Mouse (Mus musculus) kidney, embryonic 15.5 days (tissue): ENCODE measurements around the gene Slc31a1. TPM values are rescaled to one million over a fixed set of nuclear protein-coding genes. Genes with fewer than 3 reads are reported as not detected.

Experiments used
- ATAC-seq: fragments of 200-750 bp; cut with Nextera tagmentation; replicated peaks from 2 replicates; pipeline ENCODE4 v1.8.0; 2017; ENCODE audit warnings: moderate TSS enrichment; ENCODE audit not compliant: low FRiP score
- H3K27ac ChIP-seq: fragments of 300-500 bp; sonication (generic); 2 replicates; pipeline ENCODE4 v1.5.1; 2015; ENCODE audit warnings: mild to moderate bottlenecking, inconsistent platforms
- H3K27me3 ChIP-seq: fragments of 300-500 bp; sonication (generic); 2 replicates; pipeline ENCODE4 v1.6.1; 2015; ENCODE audit warnings: inconsistent platforms
- H3K36me3 ChIP-seq: fragments of 300-500 bp; sonication (generic); 2 replicates; pipeline ENCODE4 v1.6.1; 2015; ENCODE audit warnings: inconsistent platforms
- H3K4me1 ChIP-seq: fragments of 300-500 bp; sonication (generic); 2 replicates; pipeline ENCODE4 v1.6.1; 2015; ENCODE audit warnings: inconsistent platforms
- H3K4me2 ChIP-seq: fragments of 300-500 bp; sonication (generic); 2 replicates; pipeline ENCODE4 v1.6.1; 2015; ENCODE audit warnings: moderate library complexity, mild to moderate bottlenecking, inconsistent platforms
- H3K4me3 ChIP-seq: fragments of 300-500 bp; sonication (generic); replicated peaks from 2 replicates; pipeline ENCODE4 v1.5.1; 2015; ENCODE audit warnings: mild to moderate bottlenecking, inconsistent platforms
- H3K9ac ChIP-seq: fragments of 300-500 bp; sonication (generic); 2 replicates; pipeline ENCODE4 v1.6.1; 2015; ENCODE audit warnings: mild to moderate bottlenecking, inconsistent platforms
- H3K9me3 ChIP-seq: fragments of 300-500 bp; sonication (generic); replicated peaks from 2 replicates; pipeline ENCODE4 v1.6.1; 2016; ENCODE audit warnings: inconsistent platforms
- WGBS: fragments of 180-500 bp; shearing (Covaris S2); methylation state at CpG from one replicate; pipeline ENCODE4 v1.1.7; 2015; ENCODE audit warnings: mixed read lengths; 5-methylcytosine and 5-hydroxymethylcytosine counted together
- polyA plus RNA-seq: library from polyadenylated mRNA; unstranded; fragments of >200 nt; fragmentation: Nextera tagmentation; extraction: Ambion mirVana; gene quantifications from 2 replicates; pipeline ENCODE4 v1.2.1, GENCODE M21; 2015

The Slc31a1 gene
- 50.9 and 53.9 TPM in 2 replicates for polyA plus RNA-seq

DNA sequence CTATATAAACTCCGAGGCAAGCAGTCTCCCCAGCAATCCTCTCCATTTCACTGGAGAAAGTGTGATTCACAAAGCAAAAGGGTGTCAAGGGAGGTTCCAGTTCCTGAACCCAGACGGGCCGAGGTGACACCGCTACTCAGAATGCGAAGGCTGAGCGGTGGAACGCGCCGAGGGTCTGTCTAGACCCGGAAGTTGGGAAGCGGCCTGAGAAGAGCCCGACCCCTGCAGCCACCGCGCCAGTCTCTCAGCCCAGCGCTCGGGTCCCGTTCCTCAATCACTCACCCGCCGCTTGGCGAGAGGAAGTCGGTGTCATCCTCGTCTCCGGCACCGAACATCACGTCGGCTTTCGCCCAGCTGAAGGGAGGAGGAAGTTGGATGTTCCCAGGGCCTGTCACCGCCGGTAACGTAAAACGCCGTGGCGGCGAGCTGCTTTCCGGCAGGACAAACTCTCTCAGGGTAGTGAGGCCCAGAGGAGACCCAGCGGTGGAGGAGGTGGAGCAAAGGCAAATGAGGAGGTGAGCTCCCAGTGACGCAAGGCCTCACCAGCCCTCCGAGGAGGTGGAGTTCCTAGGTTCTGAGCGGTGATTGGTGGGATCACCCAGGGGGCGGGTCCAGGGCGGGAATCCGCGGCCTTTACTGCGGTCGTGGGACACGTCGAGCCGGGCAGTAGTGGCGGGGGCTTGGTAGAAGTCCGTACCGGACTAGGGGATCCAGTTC is at the start of gene Slc31a1, which contains the start of gene Fkbp15:
Gene Slc31a1, plus strand, starts transcription at position 640 of the 717 bp plus-strand sequence.
Gene Fkbp15, minus strand, starts transcription at position 461 of the 717 bp plus-strand sequence.
- peak; percentile 100 for ATAC-seq

DNA sequence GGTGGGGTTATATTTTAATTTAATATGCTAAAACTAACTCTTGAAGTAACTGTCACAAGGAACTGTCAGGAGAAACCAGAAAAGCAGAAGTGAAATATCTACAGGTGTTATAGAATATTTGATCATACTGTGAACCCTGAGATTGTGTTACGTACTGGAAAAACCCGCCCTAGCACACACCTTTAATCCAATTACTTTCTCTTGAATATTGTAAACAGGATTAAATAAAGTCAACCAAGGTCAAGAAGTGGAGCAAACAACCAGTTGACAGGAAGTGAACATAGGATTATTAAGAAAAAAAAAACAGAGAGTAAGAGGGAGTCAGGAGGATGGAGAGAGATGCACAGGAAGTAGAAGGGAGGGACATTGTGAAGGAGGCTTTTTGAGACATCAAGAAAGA is 47.7 kb upstream of the Slc31a1 start:
- Histone ChIP-seq H3K9me3 (no peaks in the 10 kb centered on the region), H3K4me3 (no peak overlapping the region), H3K27me3 (no peaks in the 10 kb centered on the region), H3K9ac (no peak overlapping the region), H3K27ac (no peak overlapping the region), H3K4me2 (no peak overlapping the region), H3K4me1 (no peaks in the 10 kb centered on the region), H3K36me3 (peaks cover 50% of the 10 kb centered on the region)
- WGBS, result 92% methylated on average over 2 of the region's 2 CpGs
- ATAC-seq, result no peak

More for the DNA sequence above, at the start of gene Slc31a1, which contains the start of gene Fkbp15:
- Histone ChIP-seq H3K4me2 (peak within 1 kb of the TSS; percentile 68), H3K9me3 (no peaks in the 10 kb centered on the region), H3K4me3 (peak within 1 kb of the TSS; percentile 87), H3K27me3 (no peaks in the 10 kb centered on the region), H3K9ac (peak within 1 kb of the TSS; percentile 71), H3K27ac (peak within 1 kb of the TSS; percentile 85), H3K4me1 (peaks cover 26% of the 10 kb centered on the region), H3K36me3 (peaks cover 6% of the 10 kb centered on the region; the same call in 1 of the 2 replicates)
- WGBS, result 0% methylated on average over 51 of the region's 51 CpGs

DNA sequence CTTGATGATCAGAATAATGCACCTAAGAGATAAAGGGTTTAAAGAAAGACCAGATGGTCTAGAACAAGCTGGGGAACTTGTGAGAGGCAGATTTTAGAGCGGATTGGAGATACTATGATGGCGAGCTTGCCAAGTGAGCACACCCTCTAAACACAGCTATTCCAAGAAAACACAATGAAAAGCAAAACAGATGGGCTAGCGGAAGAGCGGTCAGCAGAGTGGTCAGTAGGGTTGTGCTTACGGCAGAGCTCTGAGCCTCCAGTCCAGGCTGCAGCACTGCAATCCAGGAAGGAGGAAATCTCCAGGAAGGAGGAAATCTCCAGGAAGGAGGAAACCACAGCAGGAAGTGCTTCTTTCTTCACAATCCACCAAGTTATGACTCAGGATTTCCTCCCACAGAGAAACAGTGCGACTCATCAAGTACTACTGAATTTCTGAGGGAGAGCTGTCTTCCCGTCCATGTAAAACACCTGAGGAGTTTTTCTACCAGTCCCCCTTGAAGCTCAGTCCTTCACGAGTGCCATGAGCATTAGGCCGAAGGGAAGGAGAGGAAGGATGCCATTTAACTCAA is 46.8 kb upstream of the Slc31a1 start:
- H3K4me2 ChIP-seq, result no peak overlapping the region
- H3K4me3 ChIP-seq, result no peak overlapping the region
- 82% methylated on average over 9 of the region's 9 CpGs for WGBS
- no peak for ATAC-seq
- H3K9ac ChIP-seq, result no peak overlapping the region
- H3K36me3 ChIP-seq, result peaks cover 52% of the 10 kb centered on the region
- H3K9me3 ChIP-seq, result no peaks in the 10 kb centered on the region
- no peaks in the 10 kb centered on the region for H3K27me3 ChIP-seq
- H3K27ac ChIP-seq, result no peak overlapping the region
- H3K4me1 ChIP-seq, result no peaks in the 10 kb centered on the region

DNA sequence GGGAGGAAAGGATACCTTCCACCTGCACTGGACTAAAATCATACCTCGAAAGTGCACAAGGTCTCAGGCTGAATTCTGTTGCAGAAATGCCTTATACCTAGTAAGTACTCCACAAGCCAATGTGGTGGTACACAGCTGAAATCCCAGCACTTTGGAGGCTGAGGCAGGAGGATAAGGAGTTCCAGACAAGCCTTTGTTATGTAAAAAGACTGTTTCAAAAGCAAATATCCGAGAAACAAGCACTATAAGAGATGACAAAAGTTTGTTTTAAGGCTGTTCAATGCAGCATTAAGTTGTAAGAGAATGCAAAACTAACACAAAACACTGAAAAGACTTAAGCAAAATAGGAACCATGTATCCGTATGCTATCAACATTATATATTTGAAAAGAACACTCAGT is 46.0 kb upstream of the Slc31a1 start:
- no peak for ATAC-seq
- WGBS, result 91% methylated on average over 3 of the region's 3 CpGs
- H3K9me3 ChIP-seq, result no peaks in the 10 kb centered on the region
- no peaks in the 10 kb centered on the region for H3K4me1 ChIP-seq
- no peak overlapping the region for H3K9ac ChIP-seq
- H3K4me3 ChIP-seq, result no peak overlapping the region
- no peak overlapping the region for H3K4me2 ChIP-seq
- peaks cover 59% of the 10 kb centered on the region for H3K36me3 ChIP-seq
- no peak overlapping the region for H3K27ac ChIP-seq
- H3K27me3 ChIP-seq, result no peaks in the 10 kb centered on the region

DNA sequence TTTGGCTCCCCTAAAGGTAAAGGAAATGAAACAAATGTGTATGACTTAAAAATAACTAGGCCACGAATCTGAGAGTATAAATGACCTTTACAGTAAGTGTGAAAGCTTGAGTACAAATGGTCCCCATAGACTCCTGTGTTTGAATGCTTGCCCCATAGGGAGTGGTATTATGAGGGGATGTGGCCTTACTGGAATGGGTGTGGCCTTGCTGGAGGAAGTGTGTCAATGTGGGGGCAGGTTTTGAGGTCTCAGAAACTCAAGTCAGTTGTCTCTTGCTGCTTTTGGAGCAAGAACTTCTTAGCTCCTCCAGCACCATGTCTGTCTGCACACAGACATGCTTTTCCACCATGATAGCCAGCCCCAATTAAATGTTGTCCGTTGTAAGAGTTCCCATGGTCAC is 44.1 kb upstream of the Slc31a1 start:
- ATAC-seq, result no peak
- no peak overlapping the region for H3K9ac ChIP-seq
- no peaks in the 10 kb centered on the region for H3K9me3 ChIP-seq
- H3K27ac ChIP-seq, result no peak overlapping the region
- no peak overlapping the region for H3K4me3 ChIP-seq
- no peaks in the 10 kb centered on the region for H3K27me3 ChIP-seq
- no peaks in the 10 kb centered on the region for H3K4me1 ChIP-seq
- 85% methylated on average over 2 of the region's 2 CpGs for WGBS
- H3K4me2 ChIP-seq, result no peak overlapping the region
- H3K36me3 ChIP-seq, result peaks cover 70% of the 10 kb centered on the region

DNA sequence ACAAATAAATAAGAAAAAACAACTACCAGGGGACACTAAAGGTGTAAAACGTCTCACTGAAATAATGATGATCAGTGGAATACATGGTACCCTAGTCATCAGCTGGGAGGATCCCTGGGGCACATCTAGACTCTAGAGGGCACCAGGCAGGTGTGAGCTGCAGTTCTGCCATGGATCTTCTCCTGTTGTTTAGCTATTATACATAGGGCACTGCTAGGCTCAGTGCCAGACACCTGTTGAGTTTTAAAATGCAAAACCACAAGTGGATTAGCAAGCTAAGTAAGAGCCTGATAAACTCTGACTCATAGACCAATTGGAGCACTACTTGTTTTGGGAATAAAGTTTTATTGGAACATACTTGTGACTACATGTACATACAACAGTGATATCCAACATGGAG is 42.2 kb upstream of the Slc31a1 start:
- Histone ChIP-seq H3K4me3 (no peak overlapping the region), H3K36me3 (peaks cover 71% of the 10 kb centered on the region), H3K27me3 (no peaks in the 10 kb centered on the region), H3K27ac (no peak overlapping the region), H3K4me2 (no peak overlapping the region), H3K9me3 (no peaks in the 10 kb centered on the region), H3K4me1 (no peaks in the 10 kb centered on the region), H3K9ac (no peak overlapping the region)
- WGBS, result 62% methylated on average over 1 of the region's 1 CpGs
- ATAC-seq, result no peak

DNA sequence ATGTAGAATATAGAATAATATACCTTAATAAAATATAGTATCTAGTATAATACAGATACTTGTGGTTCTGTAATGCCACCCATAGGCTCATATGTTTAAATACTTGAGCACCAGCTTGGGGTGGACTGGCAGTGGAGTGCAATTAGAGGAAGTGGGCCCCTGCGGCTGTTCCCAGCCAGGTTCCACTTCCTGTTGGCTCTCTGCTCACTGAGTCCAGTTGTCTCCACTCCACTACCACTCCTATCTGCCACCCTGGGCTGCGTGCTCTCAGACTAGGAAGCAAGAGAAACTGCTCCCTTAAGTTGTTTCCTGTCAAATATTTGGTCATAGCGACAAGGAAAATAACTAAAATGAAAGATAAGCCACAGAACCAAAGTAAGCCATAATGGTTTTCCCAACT is 37.8 kb upstream of the Slc31a1 start:
- H3K9ac ChIP-seq, result no peak overlapping the region
- no peak overlapping the region for H3K4me2 ChIP-seq
- WGBS, result 86% methylated on average over 3 of the region's 3 CpGs
- no peak overlapping the region for H3K27ac ChIP-seq
- H3K36me3 ChIP-seq, result peaks cover 87% of the 10 kb centered on the region
- no peaks in the 10 kb centered on the region for H3K27me3 ChIP-seq
- no peak for ATAC-seq
- H3K9me3 ChIP-seq, result no peaks in the 10 kb centered on the region
- H3K4me1 ChIP-seq, result no peaks in the 10 kb centered on the region
- H3K4me3 ChIP-seq, result no peak overlapping the region

DNA sequence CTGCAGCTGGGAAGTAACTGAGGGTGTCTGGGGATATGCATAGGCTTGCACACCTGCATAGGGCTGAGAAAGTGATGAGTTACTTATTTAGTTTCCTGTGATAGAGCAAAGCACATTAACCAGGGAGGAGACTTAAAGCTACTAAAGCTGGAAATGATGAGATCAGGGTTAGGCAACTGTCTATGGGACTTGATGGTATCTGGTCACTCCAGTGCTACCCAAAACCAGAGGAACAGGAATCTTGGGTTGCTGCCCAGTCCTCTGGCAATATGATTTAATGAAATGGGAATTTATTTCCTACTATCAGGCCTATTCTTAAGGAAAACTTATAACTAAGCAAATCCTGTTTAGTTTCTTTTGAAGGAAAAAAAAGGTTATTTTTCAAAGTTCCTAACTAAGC is 34.4 kb upstream of the Slc31a1 start:
- Histone ChIP-seq H3K9ac (no peak overlapping the region), H3K27me3 (no peaks in the 10 kb centered on the region), H3K4me3 (no peak overlapping the region), H3K4me1 (no peaks in the 10 kb centered on the region), H3K4me2 (no peak overlapping the region), H3K36me3 (peaks cover 80% of the 10 kb centered on the region), H3K9me3 (no peaks in the 10 kb centered on the region), H3K27ac (no peak overlapping the region)
- ATAC-seq, result no peak

DNA sequence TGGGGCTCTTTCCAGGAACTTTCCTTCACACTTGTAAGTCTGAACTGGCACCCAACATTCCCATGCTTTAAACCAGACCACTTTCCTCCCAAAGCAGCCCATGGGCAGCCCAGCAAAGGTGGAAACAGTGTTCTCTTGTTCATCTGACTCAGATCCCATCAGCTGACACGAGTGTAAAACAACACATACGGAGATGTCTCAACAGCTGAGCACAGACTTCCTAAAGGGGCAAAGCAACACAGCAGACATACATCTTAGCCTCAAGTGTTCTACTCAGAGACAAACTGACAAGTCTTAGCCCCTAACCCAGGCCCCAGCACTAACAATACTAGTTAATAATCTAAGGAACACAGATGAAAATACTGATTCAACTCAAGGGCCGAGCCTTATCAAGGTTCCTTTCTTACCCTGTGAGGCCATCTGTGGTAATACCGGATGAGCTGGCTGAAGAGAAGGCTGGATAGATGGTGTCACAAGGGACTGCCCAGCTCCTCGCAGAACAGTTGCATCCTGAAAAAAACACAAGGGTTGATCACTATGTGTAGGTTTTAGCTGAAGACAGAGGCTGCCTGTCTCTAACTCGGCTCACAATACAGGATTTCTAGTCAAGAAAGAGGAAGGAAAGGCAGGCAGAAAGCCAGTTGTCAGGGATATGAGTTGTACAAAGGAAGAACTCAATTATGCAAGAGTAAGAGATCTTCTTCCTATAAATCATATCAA is 31.4 kb upstream of the Slc31a1 start:
- no peaks in the 10 kb centered on the region for H3K27me3 ChIP-seq
- no peak overlapping the region for H3K4me2 ChIP-seq
- peaks cover 77% of the 10 kb centered on the region for H3K36me3 ChIP-seq
- no peaks in the 10 kb centered on the region for H3K9me3 ChIP-seq
- no peak overlapping the region for H3K27ac ChIP-seq
- ATAC-seq, result no peak
- no peak overlapping the region for H3K4me3 ChIP-seq
- no peak overlapping the region for H3K9ac ChIP-seq
- WGBS, result 89% methylated on average over 6 of the region's 6 CpGs
- H3K4me1 ChIP-seq, result no peaks in the 10 kb centered on the region

DNA sequence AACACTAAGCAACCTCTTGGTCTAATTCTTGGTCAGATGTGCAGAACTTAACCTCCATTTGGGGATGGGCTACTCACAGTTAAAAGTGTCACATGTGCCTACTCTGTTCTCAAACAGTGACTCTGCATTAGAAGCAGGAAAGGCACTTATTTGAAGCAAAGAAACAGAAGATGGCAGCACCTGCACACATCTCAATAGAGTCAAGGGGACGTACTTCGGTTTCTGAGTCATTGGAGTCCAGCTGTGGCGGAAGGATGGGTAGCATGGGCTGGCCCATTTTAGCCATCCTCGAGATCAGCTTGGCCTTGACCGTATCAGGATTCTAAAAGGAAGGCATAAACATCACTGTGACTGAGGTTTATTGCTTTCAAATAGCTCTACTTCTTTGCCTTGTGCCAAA is 28.6 kb upstream of the Slc31a1 start:
- no peak overlapping the region for H3K4me2 ChIP-seq
- H3K4me1 ChIP-seq, result no peaks in the 10 kb centered on the region
- no peak overlapping the region for H3K9ac ChIP-seq
- no peak for ATAC-seq
- peaks cover 77% of the 10 kb centered on the region for H3K36me3 ChIP-seq
- no peaks in the 10 kb centered on the region for H3K27me3 ChIP-seq
- H3K27ac ChIP-seq, result no peak overlapping the region
- H3K4me3 ChIP-seq, result no peak overlapping the region
- H3K9me3 ChIP-seq, result no peaks in the 10 kb centered on the region
- 81% methylated on average over 5 of the region's 5 CpGs for WGBS

DNA sequence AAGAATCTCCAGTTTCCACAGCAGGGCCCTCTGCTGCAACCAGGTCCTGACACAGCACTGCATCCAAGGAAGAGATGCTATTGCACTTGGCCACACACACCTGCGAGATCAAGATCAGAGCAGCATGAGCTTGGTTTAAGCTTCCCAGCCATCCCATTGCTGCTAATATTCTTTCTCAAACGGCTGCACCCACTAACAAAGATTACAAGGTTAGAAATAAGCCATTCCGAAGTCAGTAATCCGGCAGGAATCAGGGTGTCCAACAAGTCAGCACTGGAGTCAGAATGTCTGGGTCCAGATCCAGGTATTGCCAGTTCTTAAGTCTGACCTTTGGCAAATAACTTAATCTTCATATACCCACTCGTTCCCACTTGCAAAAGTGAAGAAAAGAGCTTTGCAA is 22.0 kb upstream of the Slc31a1 start:
- no peak overlapping the region for H3K9ac ChIP-seq
- peaks cover 67% of the 10 kb centered on the region for H3K36me3 ChIP-seq
- H3K27me3 ChIP-seq, result no peaks in the 10 kb centered on the region
- WGBS, result 87% methylated on average over 5 of the region's 5 CpGs
- ATAC-seq, result no peak
- no peaks in the 10 kb centered on the region for H3K4me1 ChIP-seq
- H3K4me3 ChIP-seq, result no peak overlapping the region
- no peak overlapping the region for H3K4me2 ChIP-seq
- H3K9me3 ChIP-seq, result no peaks in the 10 kb centered on the region
- no peak overlapping the region for H3K27ac ChIP-seq

DNA sequence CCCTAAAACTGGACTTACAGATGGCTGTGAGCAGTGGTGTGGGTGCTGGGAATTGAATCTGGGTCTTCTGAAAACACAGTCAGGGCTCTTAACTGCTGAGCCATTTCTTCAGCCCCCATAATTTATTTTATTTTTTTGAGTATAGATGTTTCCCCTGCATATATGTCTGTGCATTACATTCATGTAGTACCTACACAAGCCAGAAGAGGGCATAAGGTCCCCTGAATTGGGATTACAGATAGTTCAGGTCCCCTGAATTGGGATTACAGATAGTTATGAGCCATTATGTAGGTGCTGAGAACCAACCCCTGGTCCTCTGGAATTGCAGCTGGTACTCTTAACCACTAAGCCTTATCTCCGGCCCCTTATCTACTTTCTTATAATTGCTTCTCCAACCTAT is 16.5 kb upstream of the Slc31a1 start:
- H3K4me3 ChIP-seq, result no peak overlapping the region
- H3K4me2 ChIP-seq, result no peak overlapping the region
- no peak for ATAC-seq
- no peak overlapping the region for H3K27ac ChIP-seq
- no peak overlapping the region for H3K9ac ChIP-seq
- H3K36me3 ChIP-seq, result peaks cover 57% of the 10 kb centered on the region
- 100% methylated on average over 1 of the region's 1 CpGs for WGBS
- no peaks in the 10 kb centered on the region for H3K27me3 ChIP-seq
- H3K9me3 ChIP-seq, result no peaks in the 10 kb centered on the region
- peaks cover 8% of the 10 kb centered on the region; the same call in 1 of the 2 replicates for H3K4me1 ChIP-seq
